Mouse (Mus musculus) testis, adult 2 months (tissue): ENCODE measurements at regions not wholly inside any gene's neighbourhood (a gene's known extent, or its start where the extent isn't known, plus 50 kb on each side); places are given as distances from the start of the nearest gene placed in this dataset.

Experiments
- CTCF ChIP-seq: fragments of 200-500 bp; IDR thresholded peaks from 2 replicates; pipeline ENCODE4 v1.5.1; 2012; ENCODE audit warnings: low read depth, mild to moderate bottlenecking, inconsistent platforms, low read length, moderate library complexity; ENCODE audit not compliant: control insufficient read depth, insufficient read depth, insufficient replicate concordance
- POLR2A ChIP-seq: fragments of 200-500 bp; IDR thresholded peaks from 2 replicates; pipeline ENCODE4 v1.6.1; 2012; ENCODE audit warnings: low read depth, mild to moderate bottlenecking, inconsistent platforms, low read length, moderate library complexity; ENCODE audit not compliant: control insufficient read depth

- no peak for TF ChIP-seq CTCF
- no peak for TF ChIP-seq POLR2A
Measured at GRCm38 (mm10) chr13:101216897-101217480, 383.8 kb upstream of the Slc30a5 start.
